Mouse (Mus musculus): ENCODE results near the gene Fbxo46.

DNA sequence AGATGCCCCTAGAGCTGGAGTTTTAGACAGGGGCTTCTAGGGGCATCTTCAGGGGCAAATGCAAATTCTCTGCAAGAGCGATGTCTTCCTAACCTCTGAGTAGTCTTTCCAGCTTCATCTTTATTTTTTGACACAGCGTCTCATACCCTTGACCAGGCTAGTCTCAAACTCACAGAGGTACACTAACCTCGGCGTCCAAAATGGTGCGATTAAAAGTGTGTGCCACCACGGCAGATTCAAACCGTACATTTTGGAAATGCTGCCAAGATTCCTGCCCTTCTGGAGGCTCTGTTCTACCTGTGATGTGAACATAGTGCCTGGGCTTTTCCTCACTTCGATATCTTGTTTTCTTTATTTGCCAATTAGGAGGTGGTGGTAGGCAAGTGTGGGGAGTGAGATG, 576 bp upstream of the Fbxo46 start:
- TF ChIP-seq CTCF (IDR thresholded peaks at IDR 0.05; ENCODE audit: low read depth, low read length) = no peak
- TF ChIP-seq POLR2A (IDR thresholded peaks at IDR 0.05; ENCODE audit: extremely low read depth, insufficient read depth, low read length) = no peak
